Mouse (Mus musculus) liver, embryonic 15.5 days (tissue): ENCODE measurements around the gene Wsb1. TPM values are rescaled to one million over a fixed set of nuclear protein-coding genes. Genes with fewer than 3 reads are reported as not detected.
"Not testable (repeated sequence)": the region's sequence is repeated elsewhere in the genome, so short reads cannot be mapped to it uniquely, and the experiment has no call there.

Source experiments
- ATAC-seq: fragments of 200-750 bp; cut with Nextera tagmentation; 2 replicates; pipeline ENCODE4 v1.8.0; 2017; ENCODE audit warnings: moderate number of reproducible peaks, mild to moderate bottlenecking, moderate library complexity; ENCODE audit not compliant: insufficient read depth
- H3K27ac ChIP-seq: fragments of 300-500 bp; sonication (generic); replicated peaks from 2 replicates; pipeline ENCODE4 v1.5.1; 2015; ENCODE audit warnings: mild to moderate bottlenecking, inconsistent platforms
- H3K27me3 ChIP-seq: fragments of 300-500 bp; sonication (generic); 2 replicates; pipeline ENCODE4 v1.6.1; 2015; ENCODE audit warnings: mild to moderate bottlenecking, inconsistent platforms
- H3K36me3 ChIP-seq: fragments of 300-500 bp; sonication (generic); replicated peaks from 2 replicates; pipeline ENCODE4 v1.6.1; 2015; ENCODE audit warnings: moderate library complexity, mild to moderate bottlenecking, inconsistent platforms
- H3K4me1 ChIP-seq: fragments of 300-500 bp; sonication (generic); replicated peaks from 2 replicates; pipeline ENCODE4 v1.6.1; 2015; ENCODE audit warnings: inconsistent platforms
- H3K4me2 ChIP-seq: fragments of 300-500 bp; sonication (generic); 2 replicates; pipeline ENCODE4 v1.6.1; 2015; ENCODE audit warnings: moderate library complexity, mild to moderate bottlenecking, inconsistent platforms
- H3K4me3 ChIP-seq: fragments of 300-500 bp; sonication (generic); replicated peaks from 2 replicates; pipeline ENCODE4 v1.5.1; 2015; ENCODE audit warnings: mild to moderate bottlenecking, inconsistent platforms
- H3K9ac ChIP-seq: fragments of 300-500 bp; sonication (generic); 2 replicates; pipeline ENCODE4 v1.6.1; 2015; ENCODE audit warnings: moderate library complexity, mild to moderate bottlenecking, inconsistent platforms
- H3K9me3 ChIP-seq: fragments of 300-500 bp; sonication (generic); replicated peaks from 2 replicates; pipeline ENCODE4 v1.6.1; 2016; ENCODE audit warnings: inconsistent platforms
- WGBS: fragments of 180-500 bp; shearing (Covaris S2); methylation state at CpG from one replicate; pipeline ENCODE4 v1.1.7; 2015; ENCODE audit warnings: mixed read lengths; ENCODE audit not compliant: insufficient replicate concordance; 5-methylcytosine and 5-hydroxymethylcytosine counted together
- polyA plus RNA-seq: library from polyadenylated mRNA; unstranded; fragments of >200 nt; fragmentation: Nextera tagmentation; extraction: Ambion mirVana; gene quantifications from 2 replicates; pipeline ENCODE4 v1.2.1, GENCODE M21; 2015

Wsb1 gene
- polyA plus RNA-seq, 1 experiment from 2014 or later: 32.2 TPM

DNA sequence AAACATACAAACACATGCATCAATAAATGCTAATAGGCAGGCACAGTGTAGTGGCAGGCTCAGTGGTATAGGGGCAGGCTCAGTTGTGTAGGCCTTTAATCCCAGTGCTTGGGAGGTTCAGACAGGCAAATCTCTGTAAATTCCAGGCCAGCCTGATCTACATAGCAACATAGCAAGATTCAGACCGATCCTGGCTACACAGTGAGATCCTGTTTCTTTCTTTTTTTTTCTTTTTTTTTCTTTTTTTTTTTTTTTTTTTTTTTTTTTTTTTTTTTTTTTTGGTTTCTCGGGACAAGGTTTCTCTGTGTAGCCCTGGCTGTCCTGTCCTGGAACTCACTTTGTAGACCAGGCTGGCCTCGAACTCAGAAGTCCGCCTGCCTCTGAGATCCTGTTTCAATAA is 5.7 kb upstream of the Wsb1 start:
- not testable (repeated sequence) for H3K9ac ChIP-seq, H3K4me1 ChIP-seq, H3K36me3 ChIP-seq, H3K27ac ChIP-seq, ATAC-seq, H3K9me3 ChIP-seq, H3K4me2 ChIP-seq, H3K4me3 ChIP-seq
- H3K27me3 ChIP-seq: peaks cover 12% of the 10 kb centered on the region; the same call in 1 of the 2 replicates
- WGBS: 64% methylated on average over 4 of the region's 4 CpGs

- Histone ChIP-seq H3K9ac (no peak overlapping the region), H3K9me3 (no peaks in the 10 kb centered on the region), H3K36me3 (no peaks in the 10 kb centered on the region), H3K4me2 (no peak overlapping the region), H3K4me1 (peaks cover 15% of the 10 kb centered on the region), H3K4me3 (no peak overlapping the region), H3K27ac (no peak overlapping the region), H3K27me3 (peaks cover 14% of the 10 kb centered on the region; the same call in 1 of the 2 replicates)
- no peak for ATAC-seq
- WGBS: 63% methylated on average over 6 of the region's 6 CpGs
These were observed 4.3 kb upstream of the Wsb1 start for GRCm38 (mm10) chr11:79258738-79259137.

DNA sequence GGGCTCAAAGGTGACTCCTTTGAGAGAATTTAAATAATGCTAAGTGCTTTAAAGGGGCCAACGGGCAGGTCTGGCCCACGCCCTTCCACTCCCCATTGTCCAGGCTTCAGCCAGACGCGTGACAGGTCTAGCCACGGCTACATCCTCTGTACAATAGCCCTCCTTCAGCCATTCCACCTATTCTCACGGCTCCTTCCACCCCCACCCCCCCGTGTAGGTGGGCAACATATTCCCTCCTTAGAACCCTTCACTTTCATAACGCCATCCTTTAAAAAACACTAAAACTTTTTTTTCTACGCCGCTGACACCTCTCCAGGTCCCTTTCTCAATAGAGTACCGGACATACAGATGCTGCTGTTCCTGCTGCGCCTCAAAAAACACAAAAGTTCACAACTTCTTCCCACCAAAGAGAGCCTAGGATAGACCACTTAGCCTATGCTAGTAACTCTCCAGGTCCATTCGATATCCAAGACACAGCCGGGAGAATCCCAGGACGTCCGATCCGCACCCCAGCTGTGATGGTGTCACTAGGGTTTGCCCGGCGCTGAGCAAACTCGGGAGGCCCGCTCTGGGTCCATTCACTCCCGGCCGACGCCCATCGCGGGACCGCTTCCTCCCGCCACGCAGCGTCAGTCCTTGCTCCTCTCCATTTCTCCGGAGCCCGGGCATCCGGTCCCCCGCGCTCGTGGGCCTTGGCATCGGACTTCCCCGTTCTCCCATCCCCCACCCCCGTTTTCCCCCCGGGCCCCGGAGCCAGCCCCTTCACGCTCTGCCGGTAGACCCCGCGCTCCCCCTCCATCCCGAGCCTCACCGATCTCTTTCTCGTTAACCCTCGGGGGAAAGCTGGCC is 705 bp downstream of the Wsb1 start:
- peak overlapping the region; percentile 84 for H3K9ac ChIP-seq
- H3K36me3 ChIP-seq: peaks cover 26% of the 10 kb centered on the region
- peak overlapping the region; percentile 85 for H3K27ac ChIP-seq
- H3K27me3 ChIP-seq: peaks cover 14% of the 10 kb centered on the region; the same call in 1 of the 2 replicates
- peak; percentile 74 for ATAC-seq
- H3K9me3 ChIP-seq: no peaks in the 10 kb centered on the region
- WGBS: 1% methylated on average over 49 of the region's 49 CpGs
- peaks cover 32% of the 10 kb centered on the region for H3K4me1 ChIP-seq
- H3K4me3 ChIP-seq: peak overlapping the region; percentile 74
- peak overlapping the region; percentile 93 for H3K4me2 ChIP-seq

DNA sequence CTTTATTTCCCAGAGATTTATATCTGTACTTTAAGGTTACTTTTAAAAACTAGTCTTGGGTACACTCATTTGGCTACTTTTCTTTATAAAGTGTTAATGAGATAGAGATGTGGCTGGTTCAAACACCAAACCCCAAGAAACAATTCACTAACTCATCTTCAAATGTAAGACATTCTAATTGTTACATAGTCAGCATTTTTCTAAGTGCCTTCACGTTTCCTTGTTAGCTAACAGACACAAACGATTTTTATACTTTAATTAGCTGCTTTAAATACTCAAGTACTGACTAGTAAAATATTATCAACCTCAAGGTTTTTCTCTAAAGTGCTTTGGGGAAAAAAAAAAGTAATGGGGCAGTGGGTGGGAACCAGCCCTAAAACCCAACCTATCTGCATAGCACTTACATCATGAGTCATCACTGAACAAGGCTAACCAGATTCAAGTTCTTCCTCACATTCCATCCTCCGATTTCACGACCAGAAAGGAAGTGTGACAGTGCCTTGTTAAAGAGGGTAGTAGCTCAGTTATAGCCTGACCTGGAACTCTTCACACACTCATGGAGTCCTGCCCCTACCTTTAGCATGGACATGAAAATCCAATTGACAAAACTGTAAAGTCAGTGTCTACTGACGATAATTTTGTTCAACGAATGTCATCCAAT is 1.5 kb downstream of the Wsb1 start:
- Histone ChIP-seq H3K4me1 (peaks cover 32% of the 10 kb centered on the region), H3K4me3 (peak overlapping the region; percentile 74), H3K4me2 (peak overlapping the region; percentile 93), H3K36me3 (peaks cover 31% of the 10 kb centered on the region), H3K27me3 (peaks cover 14% of the 10 kb centered on the region; the same call in 1 of the 2 replicates), H3K9me3 (no peaks in the 10 kb centered on the region), H3K27ac (peak overlapping the region; percentile 85), H3K9ac (peak overlapping the region; percentile 84)
- ATAC-seq: no peak
- 14% methylated on average over 6 of the region's 6 CpGs for whole genome bisulfite sequencing

GRCm38 (mm10) chr11:79239024-79239423 is 15.4 kb downstream of the Wsb1 start:
- Histone ChIP-seq H3K9me3 (no peaks in the 10 kb centered on the region), H3K27me3 (no peaks in the 10 kb centered on the region), H3K9ac (no peak overlapping the region), H3K4me1 (no peaks in the 10 kb centered on the region), H3K27ac (no peak overlapping the region), H3K4me3 (no peak overlapping the region), H3K4me2 (no peak overlapping the region), H3K36me3 (peaks cover 57% of the 10 kb centered on the region)
- no peak for ATAC-seq
- WGBS: 94% methylated on average over 7 of the region's 7 CpGs

DNA sequence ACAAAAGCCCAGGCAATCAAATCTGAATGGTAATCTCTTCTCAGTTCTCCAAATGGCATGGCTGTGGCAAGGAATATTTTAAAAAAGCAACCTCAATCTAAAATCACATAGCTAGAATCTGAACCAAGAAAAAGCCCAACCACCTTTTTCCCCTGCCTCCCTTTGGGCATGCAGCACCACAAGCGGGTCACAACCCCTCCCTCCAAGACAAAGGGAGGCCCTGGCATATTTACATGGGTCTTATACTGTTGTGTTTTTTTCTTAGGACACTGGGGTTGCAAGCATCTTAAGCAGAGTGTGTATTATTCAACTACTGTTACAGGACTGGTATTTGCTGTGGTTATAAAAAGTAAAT is 16.1 kb downstream of the Wsb1 start:
- Histone ChIP-seq H3K4me2 (no peak overlapping the region), H3K9ac (no peak overlapping the region), H3K4me1 (no peaks in the 10 kb centered on the region), H3K27me3 (no peaks in the 10 kb centered on the region), H3K27ac (no peak overlapping the region), H3K36me3 (peaks cover 53% of the 10 kb centered on the region), H3K4me3 (no peak overlapping the region), H3K9me3 (no peaks in the 10 kb centered on the region)
- no peak for ATAC-seq
- 44% methylated on average over 1 of the region's 1 CpGs for WGBS

GRCm38 (mm10) chr11:79237644-79238397 is 16.6 kb downstream of the Wsb1 start:
- no peaks in the 10 kb centered on the region for H3K4me1 ChIP-seq
- 91% methylated on average over 11 of the region's 11 CpGs for WGBS
- H3K36me3 ChIP-seq: peaks cover 48% of the 10 kb centered on the region
- no peak overlapping the region for H3K4me3 ChIP-seq
- H3K4me2 ChIP-seq: no peak overlapping the region
- ATAC-seq: no peak
- no peak overlapping the region for H3K9ac ChIP-seq
- no peaks in the 10 kb centered on the region for H3K27me3 ChIP-seq
- H3K9me3 ChIP-seq: no peaks in the 10 kb centered on the region
- H3K27ac ChIP-seq: no peak overlapping the region

- H3K36me3 ChIP-seq: no peaks in the 10 kb centered on the region
- H3K27me3 ChIP-seq: no peaks in the 10 kb centered on the region
- H3K9ac ChIP-seq: no peak overlapping the region
- H3K9me3 ChIP-seq: no peaks in the 10 kb centered on the region
- 86% methylated on average over 13 of the region's 13 CpGs for WGBS
- H3K4me3 ChIP-seq: no peak overlapping the region
- no peak overlapping the region for H3K27ac ChIP-seq
- ATAC-seq: no peak
- no peak overlapping the region for H3K4me2 ChIP-seq
- H3K4me1 ChIP-seq: no peaks in the 10 kb centered on the region
These were observed 24.3 kb downstream of the Wsb1 start for GRCm38 (mm10) chr11:79230251-79230570.

DNA sequence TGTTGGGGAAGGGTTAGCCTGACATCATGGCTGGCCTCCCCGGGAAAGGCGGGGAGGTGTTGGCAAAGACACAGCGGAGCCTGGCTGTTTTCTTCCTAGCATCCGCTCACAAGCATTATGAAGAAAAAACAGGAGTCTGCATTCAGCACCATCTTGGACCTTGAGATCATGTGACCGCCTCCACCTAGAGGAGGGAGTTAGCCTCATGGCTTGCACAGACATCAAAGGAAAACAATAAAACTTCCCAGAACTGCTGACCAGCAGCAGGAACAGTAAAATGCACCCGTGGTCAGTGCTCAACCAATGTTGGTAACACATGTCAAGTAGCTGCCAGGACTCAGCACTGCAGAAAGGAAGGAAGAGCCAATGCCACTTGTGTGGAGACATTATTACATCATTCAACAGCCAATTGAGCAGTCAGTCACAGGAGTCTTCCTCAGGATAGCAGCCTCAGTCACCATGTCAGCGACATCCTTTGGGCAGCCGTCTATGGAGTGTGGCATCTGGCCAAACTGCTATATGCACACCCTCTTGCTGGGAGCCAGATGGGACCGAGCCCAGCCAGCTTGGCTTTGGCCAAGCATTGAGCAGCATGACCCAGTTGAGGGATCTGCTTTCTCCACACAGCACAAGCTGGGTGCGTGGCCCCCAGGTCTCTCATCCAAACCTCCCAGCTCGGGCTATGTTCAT is 24.8 kb downstream of the Wsb1 start:
- WGBS: 71% methylated on average over 11 of the region's 11 CpGs
- Histone ChIP-seq H3K4me2 (no peak overlapping the region), H3K27ac (no peak overlapping the region), H3K9me3 (no peaks in the 10 kb centered on the region), H3K27me3 (no peaks in the 10 kb centered on the region), H3K9ac (no peak overlapping the region), H3K36me3 (no peaks in the 10 kb centered on the region), H3K4me3 (no peak overlapping the region), H3K4me1 (peaks cover 4% of the 10 kb centered on the region)
- no peak for ATAC-seq

DNA sequence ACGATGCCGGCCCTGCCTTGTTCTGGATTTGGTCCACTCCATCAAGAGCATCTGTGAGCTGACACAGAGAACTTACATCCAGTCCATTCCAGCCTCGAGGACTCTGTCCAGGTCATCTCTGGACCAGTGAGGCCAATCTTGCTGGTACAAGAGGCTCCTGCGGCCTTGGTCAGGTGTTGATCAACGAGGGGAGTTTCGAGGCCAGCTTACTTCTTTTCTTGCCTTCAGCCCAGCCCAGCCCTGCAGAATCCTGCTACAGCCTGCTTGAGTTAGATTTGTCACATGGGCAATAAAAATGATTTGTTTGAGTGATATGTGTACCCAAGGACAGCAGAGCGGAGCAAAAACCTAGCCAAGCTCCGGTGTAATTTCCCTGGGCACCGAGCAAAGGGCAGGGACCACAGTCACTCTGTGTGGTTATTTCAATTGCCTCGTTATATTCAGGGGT is 25.4 kb downstream of the Wsb1 start:
- H3K9ac ChIP-seq: no peak overlapping the region
- H3K36me3 ChIP-seq: no peaks in the 10 kb centered on the region
- H3K4me2 ChIP-seq: no peak overlapping the region
- no peak for ATAC-seq
- WGBS: 70% methylated on average over 10 of the region's 10 CpGs
- H3K4me3 ChIP-seq: no peak overlapping the region
- no peak overlapping the region for H3K27ac ChIP-seq
- no peaks in the 10 kb centered on the region for H3K9me3 ChIP-seq
- H3K4me1 ChIP-seq: peaks cover 10% of the 10 kb centered on the region
- no peaks in the 10 kb centered on the region for H3K27me3 ChIP-seq

DNA sequence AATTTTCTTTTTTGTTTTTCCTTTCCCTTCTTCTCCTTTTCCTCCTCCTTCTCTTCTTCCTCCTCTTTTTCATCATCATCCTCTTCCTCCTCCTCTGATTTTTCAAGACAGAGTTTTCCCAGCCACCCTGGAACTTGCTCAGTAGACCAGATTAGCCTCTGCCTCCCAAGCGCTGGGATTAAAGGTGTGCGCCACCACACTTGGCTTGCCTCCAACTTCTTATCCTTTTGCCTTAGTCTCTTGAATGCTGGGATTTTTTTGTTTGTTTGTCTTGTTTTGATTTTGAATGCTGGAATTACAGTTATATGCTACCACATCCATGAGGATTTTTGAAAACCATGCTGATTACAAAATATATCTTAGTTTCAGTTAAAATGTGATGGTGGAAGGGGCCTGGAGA is 26.4 kb downstream of the Wsb1 start:
- WGBS: 78% methylated on average over 2 of the region's 2 CpGs
- H3K9ac ChIP-seq: no peak overlapping the region
- ATAC-seq: no peak
- no peaks in the 10 kb centered on the region for H3K27me3 ChIP-seq
- H3K4me1 ChIP-seq: peaks cover 16% of the 10 kb centered on the region
- no peaks in the 10 kb centered on the region for H3K9me3 ChIP-seq
- no peak overlapping the region for H3K4me2 ChIP-seq
- no peaks in the 10 kb centered on the region for H3K36me3 ChIP-seq
- H3K27ac ChIP-seq: no peak overlapping the region
- no peak overlapping the region for H3K4me3 ChIP-seq
